Mouse (Mus musculus): ENCODE measurements around the gene Gm42420. TPM values are rescaled to one million over a fixed set of nuclear protein-coding genes. Genes with fewer than 3 reads are reported as not detected.

Gm42420 gene
- 1 to 10 TPM in 1 of 2 experiments, not detected in 1; 2.4 TPM for polyA plus RNA-seq (2017; shearing (Covaris generic))

- ATAC-seq, result no peak
Observed at GRCm38 (mm10) chr6:39585517-39585916, at the start of gene Gm42420. Gm42420 (plus strand) TSS chr6:39585753.

GRCm38 (mm10) chr6:39536621-39537020 lies 48.9 kb upstream of the Gm42420 start:
- no peak for ATAC-seq

- no peak for ATAC-seq
Observed at GRCm38 (mm10) chr6:39537276-39537675, 48.3 kb upstream of the Gm42420 start.

- ATAC-seq, result no peak
Observed at GRCm38 (mm10) chr6:39538227-39538626, 47.3 kb upstream of the Gm42420 start.

GRCm38 (mm10) chr6:39539679-39540155 lies 45.8 kb upstream of the Gm42420 start:
- no peak for ATAC-seq

GRCm38 (mm10) chr6:39540563-39540962 lies 45.0 kb upstream of the Gm42420 start:
- ATAC-seq, result no peak

- ATAC-seq, result no peak
Observed at GRCm38 (mm10) chr6:39542631-39543597, 42.6 kb upstream of the Gm42420 start.

GRCm38 (mm10) chr6:39543769-39544420 lies 41.7 kb upstream of the Gm42420 start:
- ATAC-seq, result no peak

GRCm38 (mm10) chr6:39545474-39545873 lies 40.1 kb upstream of the Gm42420 start:
- ATAC-seq, result no peak

GRCm38 (mm10) chr6:39548030-39548429 lies 37.5 kb upstream of the Gm42420 start:
- ATAC-seq, result no peak

GRCm38 (mm10) chr6:39551981-39552636 lies 33.4 kb upstream of the Gm42420 start:
- ATAC-seq, result no peak

- ATAC-seq, result no peak
Observed at GRCm38 (mm10) chr6:39554888-39555647, 30.5 kb upstream of the Gm42420 start.

GRCm38 (mm10) chr6:39555648-39555945 lies 30.0 kb upstream of the Gm42420 start:
- no peak for ATAC-seq

GRCm38 (mm10) chr6:39556900-39557659 lies 28.5 kb upstream of the Gm42420 start:
- ATAC-seq, result no peak

- no peak for ATAC-seq
Observed at GRCm38 (mm10) chr6:39557723-39558261, 27.8 kb upstream of the Gm42420 start, which contains the start of gene Dennd2a. Dennd2a (minus strand) TSS chr6:39557867.

GRCm38 (mm10) chr6:39559276-39559939 lies 26.1 kb upstream of the Gm42420 start:
- ATAC-seq, result no peak

- ATAC-seq, result peak; percentile 91
Observed at GRCm38 (mm10) chr6:39562166-39563015, 23.2 kb upstream of the Gm42420 start.

GRCm38 (mm10) chr6:39567528-39567927 lies 18.0 kb upstream of the Gm42420 start:
- peak; percentile 79 for ATAC-seq

GRCm38 (mm10) chr6:39570426-39570825 lies 15.1 kb upstream of the Gm42420 start:
- no peak for ATAC-seq
